Mouse (Mus musculus) telencephalon, adult 2 months (tissue): Measurements from ENCODE around the gene Col26a1.

Experiments
- DNase-seq: peaks from one replicate; pipeline ENCODE4 v3.0.0-alpha.2; 2011; ENCODE audit warnings: low read depth, low spot score

Gene Col26a1

GRCm38 (mm10) chr5:136806379-136807056 is 76.5 kb downstream of the Col26a1 start:
- no peak for DNase-seq

GRCm38 (mm10) chr5:136805019-136805418 is 78.0 kb downstream of the Col26a1 start:
- no peak for DNase-seq

- DNase-seq: no peak
Measured at GRCm38 (mm10) chr5:136804246-136804645, 78.8 kb downstream of the Col26a1 start.

- no peak for DNase-seq
Measured at GRCm38 (mm10) chr5:136802732-136803131, 80.3 kb downstream of the Col26a1 start.

GRCm38 (mm10) chr5:136796917-136797316 is 86.1 kb downstream of the Col26a1 start:
- no peak for DNase-seq

- DNase-seq: no peak
Measured at GRCm38 (mm10) chr5:136793807-136794206, 89.2 kb downstream of the Col26a1 start.

GRCm38 (mm10) chr5:136792541-136792940 is 90.5 kb downstream of the Col26a1 start:
- no peak for DNase-seq

GRCm38 (mm10) chr5:136791204-136791603 is 91.8 kb downstream of the Col26a1 start:
- no peak for DNase-seq

GRCm38 (mm10) chr5:136790570-136791196 is 92.3 kb downstream of the Col26a1 start:
- DNase-seq: peak; percentile 88

GRCm38 (mm10) chr5:136784531-136784930 is 98.5 kb downstream of the Col26a1 start:
- peak; percentile 75 for DNase-seq

- no peak for DNase-seq
Measured at GRCm38 (mm10) chr5:136782600-136782999, 100.4 kb downstream of the Col26a1 start.

GRCm38 (mm10) chr5:136780465-136780864 is 102.5 kb downstream of the Col26a1 start:
- no peak for DNase-seq

GRCm38 (mm10) chr5:136779946-136780345 is 103.1 kb downstream of the Col26a1 start:
- DNase-seq: no peak

- peak; percentile 41 for DNase-seq
Measured at GRCm38 (mm10) chr5:136775548-136775947, 107.5 kb downstream of the Col26a1 start.

GRCm38 (mm10) chr5:136773044-136774039 is 109.7 kb downstream of the Col26a1 start:
- no peak for DNase-seq

- no peak for DNase-seq
Measured at GRCm38 (mm10) chr5:136771132-136771531, 111.9 kb downstream of the Col26a1 start.

GRCm38 (mm10) chr5:136767304-136767703 is 115.7 kb downstream of the Col26a1 start:
- no peak for DNase-seq

- DNase-seq: no peak
Measured at GRCm38 (mm10) chr5:136764157-136764669, 118.8 kb downstream of the Col26a1 start.

GRCm38 (mm10) chr5:136760345-136760744 is 122.7 kb downstream of the Col26a1 start:
- DNase-seq: no peak

- DNase-seq: no peak
Measured at GRCm38 (mm10) chr5:136759781-136760180, 123.2 kb downstream of the Col26a1 start.

GRCm38 (mm10) chr5:136755696-136756095 is 127.3 kb downstream of the Col26a1 start:
- DNase-seq: no peak
